ENCODE assay signal across 11 mouse cellular contexts in the genomic region with DNA sequence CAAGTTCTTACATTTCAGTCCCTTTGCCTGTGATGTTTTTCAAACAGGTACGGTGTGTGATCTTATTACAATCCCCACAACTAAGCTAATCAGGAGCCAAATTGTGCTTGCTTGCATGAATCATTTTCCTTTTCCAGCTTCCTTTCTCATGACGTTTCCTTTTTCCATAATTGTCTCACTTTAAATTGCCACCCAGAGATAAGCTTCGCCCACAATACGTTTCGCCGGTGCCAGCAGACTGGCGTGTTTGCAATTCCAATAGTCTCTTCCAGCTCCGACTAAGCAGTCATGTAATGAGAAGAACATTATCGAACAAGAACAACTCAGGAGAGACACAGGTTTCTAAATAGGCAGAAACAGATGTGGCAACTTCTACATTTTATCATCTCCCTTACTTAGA.
DNase-seq lines count a peak whose midpoint lies in the region; ATAC-seq and TF ChIP-seq lines count a peak whose summit lies in the region.
"Had no signal": no experiment of that assay in that cellular context is flagged by ENCODE, and none has a peak within 500 bp of the region (broad histone marks: within the 10 kb centered on the region; RNA-seq: fewer than 3 reads in every experiment).

No protein-coding gene starts in this region.

- no peak for ATAC-seq in hindbrain, embryonic 14.5 days (ENCODE audit: low FRiP score)
- ATAC-seq in hindbrain, embryonic 12.5 days (ENCODE audit: low FRiP score): no peak
- no peak for ATAC-seq in forebrain, embryonic 16.5 days
- no peak for ATAC-seq in liver, embryonic 12.5 days
- ATAC-seq: intestine, embryonic 15.5 days had no signal

- TF ChIP-seq CTCF in left cerebral cortex, adult 2 months (IDR thresholded peaks at IDR 0.05): no peak

- 59% methylated on average over 9 of the region's 9 CpGs for WGBS in hindbrain, embryonic 14.5 days
- 73% methylated on average over 9 of the region's 9 CpGs for WGBS in hindbrain, embryonic 12.5 days
- WGBS in forebrain, embryonic 16.5 days: 23% methylated on average over 9 of the region's 9 CpGs
- 52% methylated on average over 9 of the region's 9 CpGs for WGBS in liver, embryonic 12.5 days (ENCODE audit: insufficient replicate concordance)

- no peak overlapping the region for H3K9ac ChIP-seq in hindbrain, embryonic 14.5 days
- H3K9ac ChIP-seq in hindbrain, embryonic 12.5 days: no peak overlapping the region
- no peak overlapping the region for H3K9ac ChIP-seq in forebrain, embryonic 16.5 days (replicated peaks; ENCODE audit: low read depth, low read length)
- H3K9ac ChIP-seq in liver, embryonic 12.5 days: no peak overlapping the region
- H3K9ac ChIP-seq: intestine, embryonic 15.5 days; liver, embryonic 13.5 days had no signal

- H3K27me3 ChIP-seq in hindbrain, embryonic 14.5 days (ENCODE audit: control insufficient read depth, insufficient read depth, low read length): no peaks in the 10 kb centered on the region
- no peaks in the 10 kb centered on the region for H3K27me3 ChIP-seq in hindbrain, embryonic 12.5 days
- no peaks in the 10 kb centered on the region for H3K27me3 ChIP-seq in forebrain, embryonic 16.5 days (replicated peaks; ENCODE audit: control insufficient read depth, insufficient read depth, low read length)
- H3K27me3 ChIP-seq in liver, embryonic 12.5 days (replicated peaks): no peaks in the 10 kb centered on the region
- H3K27me3 ChIP-seq: intestine, embryonic 15.5 days; liver, embryonic 13.5 days had no signal

- 0 out of 2 replicates have a peak overlapping the region, but pooled peaks have one; percentile 19 for H3K4me2 ChIP-seq in hindbrain, embryonic 14.5 days (replicated peaks)
- H3K4me2 ChIP-seq in hindbrain, embryonic 12.5 days (replicated peaks): no peak overlapping the region
- H3K4me2 ChIP-seq in forebrain, embryonic 16.5 days (ENCODE audit: low read length): no peak overlapping the region
- H3K4me2 ChIP-seq in liver, embryonic 12.5 days: no peak overlapping the region
- H3K4me2 ChIP-seq: intestine, embryonic 15.5 days; liver, embryonic 13.5 days had no signal

- H3K36me3 ChIP-seq in hindbrain, embryonic 14.5 days (replicated peaks; ENCODE audit: control insufficient read depth, insufficient read depth): no peaks in the 10 kb centered on the region
- no peaks in the 10 kb centered on the region for H3K36me3 ChIP-seq in hindbrain, embryonic 12.5 days
- H3K36me3 ChIP-seq in forebrain, embryonic 16.5 days (ENCODE audit: control insufficient read depth, insufficient read depth): no peaks in the 10 kb centered on the region
- no peaks in the 10 kb centered on the region for H3K36me3 ChIP-seq in liver, embryonic 12.5 days
- H3K36me3 ChIP-seq: intestine, embryonic 15.5 days; liver, embryonic 13.5 days had no signal

- H3K9me3 ChIP-seq in hindbrain, embryonic 14.5 days (ENCODE audit: control insufficient read depth, low read length): no peaks in the 10 kb centered on the region
- no peaks in the 10 kb centered on the region for H3K9me3 ChIP-seq in hindbrain, embryonic 12.5 days (replicated peaks)
- H3K9me3 ChIP-seq in forebrain, embryonic 16.5 days (ENCODE audit: control insufficient read depth, low read length): no peaks in the 10 kb centered on the region
- H3K9me3 ChIP-seq in liver, embryonic 12.5 days (replicated peaks): no peaks in the 10 kb centered on the region
- H3K9me3 ChIP-seq: intestine, embryonic 15.5 days; liver, embryonic 13.5 days had no signal

- intact Hi-C loops in left cerebral cortex, adult 2 months (cut with DNase I): loop anchor here (5.0 kb wide), 1 partner anchor 112 kb away; no protein-coding TSS in a partner anchor

- no peak overlapping the region for H3K4me3 ChIP-seq in hindbrain, embryonic 14.5 days (replicated peaks; ENCODE audit: low read length)
- H3K4me3 ChIP-seq in hindbrain, embryonic 12.5 days: no peak overlapping the region
- peak overlapping the region; percentile 11; the same call in 1 of the 2 replicates for H3K4me3 ChIP-seq in left cerebral cortex, adult 2 months
- no peak overlapping the region for H3K4me3 ChIP-seq in forebrain, embryonic 16.5 days (replicated peaks; ENCODE audit: low read length)
- no peak overlapping the region for H3K4me3 ChIP-seq in liver, embryonic 12.5 days
- H3K4me3 ChIP-seq: intestine, embryonic 15.5 days; liver, embryonic 13.5 days had no signal

- no peaks in the 10 kb centered on the region for H3K4me1 ChIP-seq in hindbrain, embryonic 14.5 days (replicated peaks; ENCODE audit: control insufficient read depth, insufficient read depth, low read length)
- H3K4me1 ChIP-seq in hindbrain, embryonic 12.5 days: no peaks in the 10 kb centered on the region
- H3K4me1 ChIP-seq in forebrain, embryonic 16.5 days (replicated peaks; ENCODE audit: control insufficient read depth, insufficient read depth, low read length): peaks cover 3% of the 10 kb centered on the region
- no peaks in the 10 kb centered on the region for H3K4me1 ChIP-seq in liver, embryonic 12.5 days
- H3K4me1 ChIP-seq: intestine, embryonic 15.5 days; liver, embryonic 13.5 days had no signal

- DNase-seq in hindbrain, embryonic 14.5 days (ENCODE audit: low spot score): peak; percentile 32
- peak; percentile 65 for DNase-seq in right cerebral cortex, adult 18-20 months
- no peak for DNase-seq in right cerebral cortex, postnatal 4 days
- peak; percentile 33 to 47 for DNase-seq in left cerebral cortex, adult 2 months (ENCODE audit: extremely low spot score in 1 of 2, low spot score in 2 of 2)
- no peak for DNase-seq in gastrocnemius, postnatal 4 days (ENCODE audit: low spot score in 2 of 2)
- DNase-seq: cerebellum, adult 18-20 months; liver, embryonic 13.5 days had no signal

- no peak overlapping the region for H3K27ac ChIP-seq in hindbrain, embryonic 14.5 days
- H3K27ac ChIP-seq in hindbrain, embryonic 12.5 days: no peak overlapping the region
- H3K27ac ChIP-seq in left cerebral cortex, adult 2 months: no peak overlapping the region
- no peak overlapping the region for H3K27ac ChIP-seq in forebrain, embryonic 16.5 days (ENCODE audit: low read length)
- no peak overlapping the region for H3K27ac ChIP-seq in liver, embryonic 12.5 days
- H3K27ac ChIP-seq: intestine, embryonic 15.5 days; liver, embryonic 13.5 days had no signal

Comparison
In these comparisons a context has a peak if more than half of its experiments do, and no peak if none do; other contexts are left out.
1. DNase-seq: peak in hindbrain, embryonic 14.5 days (single experiment), right cerebral cortex, adult 18-20 months (single experiment) and left cerebral cortex, adult 2 months (2 of 2); none in right cerebral cortex, postnatal 4 days (single experiment) and gastrocnemius, postnatal 4 days (0 of 2).